Mouse (Mus musculus): ENCODE measurements around the gene 1700025G04Rik. TPM values are rescaled to one million over a fixed set of nuclear protein-coding genes. Genes with fewer than 3 reads are reported as not detected.

The 1700025G04Rik gene
- polyA plus RNA-seq, 1 experiment: 0.01 TPM

GRCm38 (mm10) chr1:151998721-151999206 is 91.2 kb downstream of the 1700025G04Rik start:
- no peaks in the 10 kb centered on the region for H3K9me3 ChIP-seq (ENCODE audit: control insufficient read depth, low read length)
- H3K36me3 ChIP-seq (ENCODE audit: control insufficient read depth): no peaks in the 10 kb centered on the region
- no peak for TF ChIP-seq TAL1 (IDR thresholded peaks at IDR 0.05; ENCODE audit: low read length)
- TF ChIP-seq GATA1 (IDR thresholded peaks at IDR 0.05; ENCODE audit: low read length): no peak
- no peaks in the 10 kb centered on the region for H3K4me1 ChIP-seq (ENCODE audit: control insufficient read depth)
- H3K27me3 ChIP-seq (ENCODE audit: control insufficient read depth): no peaks in the 10 kb centered on the region
- no peak overlapping the region for H3K4me3 ChIP-seq (replicated peaks)

GRCm38 (mm10) chr1:151997591-151997990 is 92.3 kb downstream of the 1700025G04Rik start:
- H3K4me1 ChIP-seq (ENCODE audit: control insufficient read depth): no peaks in the 10 kb centered on the region
- no peaks in the 10 kb centered on the region for H3K36me3 ChIP-seq (ENCODE audit: control insufficient read depth)
- no peaks in the 10 kb centered on the region for H3K27me3 ChIP-seq (ENCODE audit: control insufficient read depth)
- TF ChIP-seq TAL1 (IDR thresholded peaks at IDR 0.05; ENCODE audit: low read length) (no peak), GATA1 (IDR thresholded peaks at IDR 0.05; ENCODE audit: low read length) (no peak)
- H3K9me3 ChIP-seq (ENCODE audit: control insufficient read depth, low read length): no peaks in the 10 kb centered on the region
- no peak overlapping the region for H3K4me3 ChIP-seq (replicated peaks)

- no peaks in the 10 kb centered on the region for H3K4me1 ChIP-seq (ENCODE audit: control insufficient read depth)
- TF ChIP-seq GATA1 (IDR thresholded peaks at IDR 0.05; ENCODE audit: low read length) (no peak), TAL1 (IDR thresholded peaks at IDR 0.05; ENCODE audit: low read length) (no peak)
- no peaks in the 10 kb centered on the region for H3K27me3 ChIP-seq (ENCODE audit: control insufficient read depth)
- no peaks in the 10 kb centered on the region for H3K9me3 ChIP-seq (ENCODE audit: control insufficient read depth, low read length)
- no peaks in the 10 kb centered on the region for H3K36me3 ChIP-seq (ENCODE audit: control insufficient read depth)
- H3K4me3 ChIP-seq (replicated peaks): no peak overlapping the region
These were observed 93.8 kb downstream of the 1700025G04Rik start for GRCm38 (mm10) chr1:151995948-151996697.

- TF ChIP-seq GATA1 (IDR thresholded peaks at IDR 0.05; ENCODE audit: low read length) (no peak), TAL1 (IDR thresholded peaks at IDR 0.05; ENCODE audit: low read length) (no peak)
- H3K9me3 ChIP-seq (ENCODE audit: control insufficient read depth, low read length): no peaks in the 10 kb centered on the region
- H3K4me1 ChIP-seq (ENCODE audit: control insufficient read depth): no peaks in the 10 kb centered on the region
- no peak overlapping the region for H3K4me3 ChIP-seq (replicated peaks)
- no peaks in the 10 kb centered on the region for H3K36me3 ChIP-seq (ENCODE audit: control insufficient read depth)
- H3K27me3 ChIP-seq (ENCODE audit: control insufficient read depth): no peaks in the 10 kb centered on the region
These were observed 95.7 kb downstream of the 1700025G04Rik start for GRCm38 (mm10) chr1:151994271-151994670.

- Histone ChIP-seq H3K36me3 (ENCODE audit: control insufficient read depth) (no peaks in the 10 kb centered on the region), H3K4me3 (replicated peaks) (no peak overlapping the region), H3K4me1 (ENCODE audit: control insufficient read depth) (no peaks in the 10 kb centered on the region), H3K9me3 (ENCODE audit: control insufficient read depth, low read length) (no peaks in the 10 kb centered on the region), H3K27me3 (ENCODE audit: control insufficient read depth) (no peaks in the 10 kb centered on the region)
- no peak for TF ChIP-seq GATA1 (IDR thresholded peaks at IDR 0.05; ENCODE audit: low read length)
- TF ChIP-seq TAL1 (IDR thresholded peaks at IDR 0.05; ENCODE audit: low read length): no peak
These were observed 98.4 kb downstream of the 1700025G04Rik start for GRCm38 (mm10) chr1:151991505-151991904.

GRCm38 (mm10) chr1:151990615-151991014 is 99.3 kb downstream of the 1700025G04Rik start:
- Histone ChIP-seq H3K4me3 (replicated peaks) (no peak overlapping the region), H3K36me3 (ENCODE audit: control insufficient read depth) (no peaks in the 10 kb centered on the region), H3K9me3 (ENCODE audit: control insufficient read depth, low read length) (no peaks in the 10 kb centered on the region), H3K4me1 (ENCODE audit: control insufficient read depth) (no peaks in the 10 kb centered on the region), H3K27me3 (ENCODE audit: control insufficient read depth) (no peaks in the 10 kb centered on the region)
- TF ChIP-seq TAL1 (IDR thresholded peaks at IDR 0.05; ENCODE audit: low read length): no peak
- no peak for TF ChIP-seq GATA1 (IDR thresholded peaks at IDR 0.05; ENCODE audit: low read length)

- no peaks in the 10 kb centered on the region for H3K4me1 ChIP-seq (ENCODE audit: control insufficient read depth)
- H3K9me3 ChIP-seq (ENCODE audit: control insufficient read depth, low read length): no peaks in the 10 kb centered on the region
- H3K27me3 ChIP-seq (ENCODE audit: control insufficient read depth): no peaks in the 10 kb centered on the region
- no peak overlapping the region for H3K4me3 ChIP-seq (replicated peaks)
- H3K36me3 ChIP-seq (ENCODE audit: control insufficient read depth): no peaks in the 10 kb centered on the region
- TF ChIP-seq GATA1 (IDR thresholded peaks at IDR 0.05; ENCODE audit: low read length) (no peak), TAL1 (IDR thresholded peaks at IDR 0.05; ENCODE audit: low read length) (no peak)
These were observed 101.2 kb downstream of the 1700025G04Rik start for GRCm38 (mm10) chr1:151988713-151989112.

- no peaks in the 10 kb centered on the region for H3K4me1 ChIP-seq (ENCODE audit: control insufficient read depth)
- no peak for TF ChIP-seq TAL1 (IDR thresholded peaks at IDR 0.05; ENCODE audit: low read length)
- TF ChIP-seq GATA1 (IDR thresholded peaks at IDR 0.05; ENCODE audit: low read length): no peak
- H3K9me3 ChIP-seq (ENCODE audit: control insufficient read depth, low read length): no peaks in the 10 kb centered on the region
- no peaks in the 10 kb centered on the region for H3K36me3 ChIP-seq (ENCODE audit: control insufficient read depth)
- no peak overlapping the region for H3K4me3 ChIP-seq (replicated peaks)
- H3K27me3 ChIP-seq (ENCODE audit: control insufficient read depth): no peaks in the 10 kb centered on the region
These were observed 101.9 kb downstream of the 1700025G04Rik start for GRCm38 (mm10) chr1:151988066-151988465.

- Histone ChIP-seq H3K4me1 (ENCODE audit: control insufficient read depth) (no peaks in the 10 kb centered on the region), H3K9me3 (ENCODE audit: control insufficient read depth, low read length) (no peaks in the 10 kb centered on the region), H3K27me3 (ENCODE audit: control insufficient read depth) (no peaks in the 10 kb centered on the region), H3K4me3 (replicated peaks) (no peak overlapping the region), H3K36me3 (ENCODE audit: control insufficient read depth) (no peaks in the 10 kb centered on the region)
- TF ChIP-seq TAL1 (IDR thresholded peaks at IDR 0.05; ENCODE audit: low read length): no peak
- no peak for TF ChIP-seq GATA1 (IDR thresholded peaks at IDR 0.05; ENCODE audit: low read length)
These were observed 103.7 kb downstream of the 1700025G04Rik start for GRCm38 (mm10) chr1:151986024-151986778.
